17 mouse cellular contexts compared by ENCODE assay signal in the genomic region with DNA sequence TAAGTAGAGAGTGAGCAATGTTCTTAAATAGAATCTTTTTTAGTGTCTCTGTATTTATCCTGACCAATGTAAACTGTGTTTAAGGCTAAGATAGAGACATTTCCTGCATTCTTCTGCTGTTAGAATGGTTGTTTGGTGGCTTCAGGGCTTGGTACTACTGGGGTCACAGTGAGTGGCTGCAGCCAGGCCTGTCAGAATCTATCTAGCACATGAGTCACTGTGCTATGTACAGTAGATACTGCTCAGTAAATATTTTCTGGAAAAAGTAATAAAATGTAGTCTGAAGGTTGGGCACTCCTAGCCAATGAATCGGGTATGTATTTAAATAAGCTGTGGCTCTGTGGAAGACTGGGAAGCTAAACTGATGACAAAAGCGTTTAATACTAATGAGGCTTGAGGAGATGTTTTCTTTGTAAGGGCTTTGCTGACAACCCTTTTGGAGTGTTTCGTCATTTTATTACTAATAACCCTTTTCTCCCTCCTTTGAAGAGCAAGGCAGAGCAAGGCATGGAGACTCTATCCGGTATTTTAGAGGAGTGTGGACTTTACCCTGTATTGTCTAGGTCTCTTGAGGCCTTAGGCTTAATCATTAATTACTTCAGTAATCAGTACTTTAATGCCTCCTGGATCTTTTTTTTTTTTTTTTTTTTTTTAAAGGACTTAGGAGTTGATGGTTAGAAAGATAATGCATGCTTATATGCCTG. TPM values are rescaled to one million over a fixed set of nuclear protein-coding genes. Genes with fewer than 3 reads are reported as not detected.
DNase-seq lines count a peak whose midpoint lies in the region; ATAC-seq and TF ChIP-seq lines count a peak whose summit lies in the region.
"Had no signal": no experiment of that assay in that cellular context is flagged by ENCODE, and none has a peak within 500 bp of the region (broad histone marks: within the 10 kb centered on the region; RNA-seq: fewer than 3 reads in every experiment).

No protein-coding gene starts in this region.

- no peak overlapping the region for H3K4me3 ChIP-seq in intestine, postnatal 0 days (ENCODE audit: low read depth, low read length)
- no peak overlapping the region for H3K4me3 ChIP-seq in stomach, embryonic 15.5 days (replicated peaks)
- H3K4me3 ChIP-seq: forebrain, embryonic 10.5 days; hindbrain, embryonic 15.5 days; limb, embryonic 12.5 days had no signal

- peaks cover 25% of the 10 kb centered on the region for H3K36me3 ChIP-seq in intestine, postnatal 0 days (ENCODE audit: control insufficient read depth, insufficient read depth)
- H3K36me3 ChIP-seq in stomach, embryonic 15.5 days, result peaks cover 15% of the 10 kb centered on the region; the same call in 1 of the 2 replicates

- no peaks in the 10 kb centered on the region for H3K4me1 ChIP-seq in intestine, postnatal 0 days (replicated peaks; ENCODE audit: control insufficient read depth, insufficient read depth, low read length)
- no peaks in the 10 kb centered on the region for H3K4me1 ChIP-seq in stomach, embryonic 15.5 days
- H3K4me1 ChIP-seq: forebrain, embryonic 10.5 days; hindbrain, embryonic 15.5 days; limb, embryonic 12.5 days had no signal

- no peak overlapping the region for H3K9ac ChIP-seq in intestine, postnatal 0 days (ENCODE audit: low read depth, low read length)
- no peak overlapping the region for H3K9ac ChIP-seq in stomach, embryonic 15.5 days
- H3K9ac ChIP-seq: hindbrain, embryonic 15.5 days; limb, embryonic 12.5 days had no signal

- peak overlapping the region; percentile 40 for H3K4me2 ChIP-seq in intestine, postnatal 0 days (replicated peaks; ENCODE audit: low read depth)
- no peak overlapping the region for H3K4me2 ChIP-seq in stomach, embryonic 15.5 days
- H3K4me2 ChIP-seq: hindbrain, embryonic 15.5 days; limb, embryonic 12.5 days had no signal

- TF ChIP-seq CTCF in Patski (IDR thresholded peaks at IDR 0.05), result no peak
- no peak for TF ChIP-seq CTCF in intestine, postnatal 0 days (IDR thresholded peaks at IDR 0.05; ENCODE audit: low read depth)

- in situ Hi-C loops in Patski (cut with MboI; ENCODE audit: low pct_unique_long_range_greater_than_20kb), result no loop called here

- CTCF ChIA-PET in Patski (lab: Charles Lee), result no interaction called here

- DNase-seq in kidney, adult 9 months, result peak; percentile 72
- no peak for DNase-seq in kidney, postnatal 14 days
- DNase-seq in Patski (ENCODE audit: low read depth, low spot score), result no peak
- no peak for DNase-seq in spleen, adult 18-20 months
- no peak for DNase-seq in layer of hippocampus, adult 9-10 months (ENCODE audit: low spot score)
- DNase-seq: cerebellum, adult 11-12 months; heart, postnatal 36 days; lung, adult 2 months; lung, postnatal 36 days; thymus, postnatal 36 days had no signal

- H3K27ac ChIP-seq in intestine, postnatal 0 days (ENCODE audit: low read depth, low read length), result peak overlapping the region; percentile 82
- H3K27ac ChIP-seq in stomach, embryonic 15.5 days, result peak overlapping the region; percentile 65; the same call in 1 of the 2 replicates
- H3K27ac ChIP-seq: forebrain, embryonic 10.5 days; hindbrain, embryonic 15.5 days; limb, embryonic 12.5 days had no signal

- no peaks in the 10 kb centered on the region for H3K27me3 ChIP-seq in Patski
- H3K27me3 ChIP-seq in intestine, postnatal 0 days (replicated peaks; ENCODE audit: control insufficient read depth, insufficient read depth, low read length), result no peaks in the 10 kb centered on the region
- H3K27me3 ChIP-seq in stomach, embryonic 15.5 days (replicated peaks), result no peaks in the 10 kb centered on the region
- H3K27me3 ChIP-seq: CH12.LX; hindbrain, embryonic 15.5 days; limb, embryonic 12.5 days had no signal

- no peaks in the 10 kb centered on the region for H3K9me3 ChIP-seq in intestine, postnatal 0 days (ENCODE audit: control insufficient read depth)
- no peaks in the 10 kb centered on the region for H3K9me3 ChIP-seq in stomach, embryonic 15.5 days
- H3K9me3 ChIP-seq: forebrain, embryonic 10.5 days; hindbrain, embryonic 15.5 days; limb, embryonic 12.5 days had no signal

- POLR2A ChIA-PET in Patski (lab: Charles Lee), result no interaction called here

- peak; percentile 78 for ATAC-seq in Patski
- ATAC-seq in intestine, postnatal 0 days, result peak; percentile 97
- peak; percentile 86 for ATAC-seq in stomach, embryonic 15.5 days (ENCODE audit: insufficient read depth, low FRiP score, low read depth)
- ATAC-seq: midbrain, embryonic 16.5 days had no signal

- 45% methylated on average over 4 of the region's 4 CpGs for WGBS in intestine, postnatal 0 days
- WGBS in stomach, embryonic 15.5 days, result 68% methylated on average over 4 of the region's 4 CpGs

RNA-seq across cellular contexts. Expression of a gene that starts 17.7 kb away (rescaled TPM):
- 0.17 TPM for polyA plus RNA-seq in Patski (2021)
- polyA plus RNA-seq in intestine, postnatal 0 days (2015; fragmentation: Nextera tagmentation; extraction: Ambion mirVana), result 5.0 and 6.1 TPM in 2 replicates
- polyA plus RNA-seq in stomach, embryonic 15.5 days (2015; fragmentation: Nextera tagmentation; extraction: Ambion mirVana), result 1.5 and 1.6 TPM in 2 replicates

RNA-seq across cellular contexts. Expression of a gene that starts 52.4 kb away (rescaled TPM):
- polyA plus RNA-seq in Patski (2021), result 127 TPM
- polyA plus RNA-seq in intestine, postnatal 0 days (2015; fragmentation: Nextera tagmentation; extraction: Ambion mirVana), result 32.7 and 35.0 TPM in 2 replicates
- 67.9 and 69.4 TPM in 2 replicates for polyA plus RNA-seq in stomach, embryonic 15.5 days (2015; fragmentation: Nextera tagmentation; extraction: Ambion mirVana)
